Mouse (Mus musculus): Measurements from ENCODE around the gene 4930480E11Rik. TPM values are rescaled to one million over a fixed set of nuclear protein-coding genes. Genes with fewer than 3 reads are reported as not detected.
"Not testable (repeated sequence)": the region's sequence is repeated elsewhere in the genome, so short reads cannot be mapped to it uniquely, and the experiment has no call there.

4930480E11Rik gene
- not detected in 2 replicates for polyA plus RNA-seq (2015; fragmentation: Nextera tagmentation; extraction: Ambion mirVana)

- Histone ChIP-seq H3K4me1 (replicated peaks) (no peaks in the 10 kb centered on the region), H3K4me2 (no peak within 1 kb of the TSS), H3K27me3 (no peaks in the 10 kb centered on the region), H3K4me3 (no peak within 1 kb of the TSS), H3K27ac (no peak within 1 kb of the TSS), H3K9me3 (no peaks in the 10 kb centered on the region), H3K36me3 (no peaks in the 10 kb centered on the region), H3K9ac (no peak within 1 kb of the TSS)
- 71% methylated on average over 1 of the region's 1 CpGs for WGBS
- ATAC-seq (ENCODE audit: low FRiP score), result no peak
Measured at GRCm38 (mm10) chrX:78369343-78369742, at the start of gene 4930480E11Rik. 4930480E11Rik (plus strand) TSS chrX:78369643.

DNA sequence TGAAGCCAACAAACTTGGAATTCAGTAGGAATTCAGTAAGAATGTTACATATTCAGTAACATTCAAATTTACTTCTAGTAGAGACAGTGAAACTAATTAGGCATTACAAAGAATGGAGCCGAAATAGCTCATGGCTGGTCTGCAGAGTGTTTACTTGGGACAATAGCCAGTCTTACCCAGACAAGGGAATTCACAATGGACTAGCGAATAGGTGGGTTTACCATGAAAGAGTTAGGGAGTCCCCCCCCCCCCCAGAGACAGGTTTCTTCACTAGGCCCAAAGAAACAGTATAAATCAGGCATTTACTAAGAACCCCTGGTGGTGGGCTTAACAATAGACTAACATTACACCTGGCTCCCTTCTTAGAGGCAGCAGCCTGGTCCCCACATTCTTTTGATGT is 33.9 kb downstream of the 4930480E11Rik start:
- not testable (repeated sequence) for H3K36me3 ChIP-seq; H3K9me3 ChIP-seq; ATAC-seq (ENCODE audit: low FRiP score); H3K4me3 ChIP-seq; H3K4me2 ChIP-seq; H3K27ac ChIP-seq; H3K9ac ChIP-seq; H3K4me1 ChIP-seq (replicated peaks); H3K27me3 ChIP-seq
- 81% methylated on average over 2 of the region's 2 CpGs for WGBS

Other genes starting within 250 kb of the 4930480E11Rik start
- not detected in 2 replicates for gene Gm5938, start 244.2 kb upstream of the 4930480E11Rik start, polyA plus RNA-seq (2015; fragmentation: Nextera tagmentation; extraction: Ambion mirVana)
- not detected in 2 replicates for gene Obp1b, start 182.9 kb upstream of the 4930480E11Rik start, polyA plus RNA-seq (2015; fragmentation: Nextera tagmentation; extraction: Ambion mirVana)
- not detected in 2 replicates for gene Gm14743, start 123.7 kb upstream of the 4930480E11Rik start, polyA plus RNA-seq (2015; fragmentation: Nextera tagmentation; extraction: Ambion mirVana)
- gene Prrg1, start 214.3 kb downstream of the 4930480E11Rik start, polyA plus RNA-seq (2015; fragmentation: Nextera tagmentation; extraction: Ambion mirVana), result 6.1 and 6.4 TPM in 2 replicates